Mouse (Mus musculus) olfactory bulb, adult 2 months (tissue): ENCODE measurements around the gene Smarca2. TPM values are rescaled to one million over a fixed set of nuclear protein-coding genes. Genes with fewer than 3 reads are reported as not detected.

ENCODE experiments used
- H3K27ac ChIP-seq: fragments of 200-500 bp; 2 replicates; pipeline ENCODE4 v1.5.1; 2012; ENCODE audit warnings: low read depth, low read length; ENCODE audit not compliant: insufficient read depth
- H3K4me1 ChIP-seq: fragments of 200-500 bp; 2 replicates; pipeline ENCODE4 v1.6.1; 2012; ENCODE audit warnings: low read length; ENCODE audit not compliant: control insufficient read depth, insufficient read depth
- H3K4me3 ChIP-seq: fragments of 200-500 bp; 2 replicates; pipeline ENCODE4 v1.5.1; 2012; ENCODE audit warnings: mild to moderate bottlenecking, low read depth, low read length, moderate library complexity; ENCODE audit not compliant: insufficient read depth
- CTCF ChIP-seq: fragments of 200-500 bp; IDR thresholded peaks from 2 replicates; pipeline ENCODE4 v1.5.1; 2012; ENCODE audit warnings: low read depth, mild to moderate bottlenecking, low read length, moderate library complexity; ENCODE audit not compliant: insufficient read depth
- POLR2A ChIP-seq: fragments of 200-500 bp; IDR thresholded peaks from 2 replicates; pipeline ENCODE4 v1.6.1; 2012; ENCODE audit warnings: mild to moderate bottlenecking, low read depth, low read length, moderate library complexity; ENCODE audit not compliant: insufficient read depth
- WGBS: fragments of 180-500 bp; shearing (Covaris S2); methylation state at CpG from one replicate; pipeline ENCODE4 v1.1.7; 2018; 5-methylcytosine and 5-hydroxymethylcytosine counted together
- polyA plus RNA-seq: library from polyadenylated mRNA; stranded (reverse); fragments of >200 nt; gene quantifications from 2 replicates; pipeline ENCODE4 v1.2.4, GENCODE M21; 2012; ENCODE audit warnings: low replicate concordance; ENCODE audit not compliant: missing spikeins, insufficient read depth, insufficient read length

The Smarca2 gene
- polyA plus RNA-seq, 1 experiment, result not detected

- Histone ChIP-seq H3K4me1 (peaks cover 10% of the 10 kb centered on the region), H3K27ac (0 out of 2 replicates have a peak overlapping the region, but pooled peaks have one; percentile 47), H3K4me3 (no peak overlapping the region)
- TF ChIP-seq CTCF, result no peak
- no peak for TF ChIP-seq POLR2A
- WGBS, result 39% methylated on average over 6 of the region's 6 CpGs
These were observed 165.7 kb downstream of the Smarca2 start for GRCm38 (mm10) chr19:26770592-26770991.

- H3K4me1 ChIP-seq, result peaks cover 10% of the 10 kb centered on the region
- WGBS, result 96% methylated on average over 11 of the region's 11 CpGs
- H3K27ac ChIP-seq, result no peak overlapping the region
- TF ChIP-seq CTCF (no peak), POLR2A (no peak)
- no peak overlapping the region for H3K4me3 ChIP-seq
These were observed 167.3 kb downstream of the Smarca2 start for GRCm38 (mm10) chr19:26772051-26772583.

GRCm38 (mm10) chr19:26776066-26777025 is 171.5 kb downstream of the Smarca2 start:
- H3K4me3 ChIP-seq, result no peak overlapping the region
- H3K27ac ChIP-seq, result no peak overlapping the region
- 90% methylated on average over 27 of the region's 27 CpGs for WGBS
- H3K4me1 ChIP-seq, result no peaks in the 10 kb centered on the region
- no peak for TF ChIP-seq CTCF
- TF ChIP-seq POLR2A, result no peak

- Histone ChIP-seq H3K4me3 (no peak overlapping the region), H3K4me1 (no peaks in the 10 kb centered on the region), H3K27ac (no peak overlapping the region)
- WGBS, result 97% methylated on average over 5 of the region's 5 CpGs
- TF ChIP-seq CTCF, result no peak
- TF ChIP-seq POLR2A, result no peak
These were observed 173.3 kb downstream of the Smarca2 start for GRCm38 (mm10) chr19:26778199-26778598.

- TF ChIP-seq POLR2A, result no peak
- TF ChIP-seq CTCF, result no peak
- no peaks in the 10 kb centered on the region for H3K4me1 ChIP-seq
- no peak overlapping the region for H3K27ac ChIP-seq
- 96% methylated on average over 2 of the region's 2 CpGs for WGBS
- no peak overlapping the region for H3K4me3 ChIP-seq
These were observed 176.4 kb downstream of the Smarca2 start for GRCm38 (mm10) chr19:26781209-26781608.

- no peak overlapping the region for H3K27ac ChIP-seq
These were observed 183.6 kb downstream of the Smarca2 start for GRCm38 (mm10) chr19:26788446-26788845.

GRCm38 (mm10) chr19:26790386-26791346 is 185.8 kb downstream of the Smarca2 start:
- no peak overlapping the region for H3K4me3 ChIP-seq
- WGBS, result 77% methylated on average over 5 of the region's 5 CpGs
- no peaks in the 10 kb centered on the region for H3K4me1 ChIP-seq
- TF ChIP-seq CTCF (no peak), POLR2A (no peak)
- no peak overlapping the region for H3K27ac ChIP-seq

More at GRCm38 (mm10) chr19:26788446-26788845, 183.6 kb downstream of the Smarca2 start:
- TF ChIP-seq CTCF (no peak), POLR2A (no peak)
- 84% methylated on average over 5 of the region's 5 CpGs for WGBS
- Histone ChIP-seq H3K4me1 (no peaks in the 10 kb centered on the region), H3K4me3 (no peak overlapping the region)

- WGBS, result 80% methylated on average over 2 of the region's 3 CpGs
- TF ChIP-seq POLR2A (no peak), CTCF (no peak)
- Histone ChIP-seq H3K4me3 (no peak overlapping the region), H3K4me1 (no peaks in the 10 kb centered on the region), H3K27ac (no peak overlapping the region)
These were observed 189.5 kb downstream of the Smarca2 start for GRCm38 (mm10) chr19:26794315-26794714.

GRCm38 (mm10) chr19:26796006-26796405 is 191.2 kb downstream of the Smarca2 start:
- Histone ChIP-seq H3K27ac (no peak overlapping the region), H3K4me1 (no peaks in the 10 kb centered on the region), H3K4me3 (no peak overlapping the region)
- TF ChIP-seq CTCF, result no peak
- WGBS, result 31% methylated on average over 4 of the region's 4 CpGs
